Mouse (Mus musculus) cortical plate, adult 2 months (tissue): ENCODE results near the gene Sh2b1. TPM values are rescaled to one million over a fixed set of nuclear protein-coding genes. Genes with fewer than 3 reads are reported as not detected.
A peak's percentile ranks its signal among the peaks of the same experiment; 100 is the strongest.

Source experiments
- H3K27ac ChIP-seq: fragments of 200-500 bp; 2 replicates; pipeline ENCODE4 v1.5.1; 2012; ENCODE audit warnings: low read length, control low read depth, inconsistent platforms; ENCODE audit not compliant: insufficient read depth
- H3K4me1 ChIP-seq: fragments of 200-500 bp; 2 replicates; pipeline ENCODE4 v1.6.1; 2011; ENCODE audit warnings: low read length; ENCODE audit not compliant: control insufficient read depth, insufficient read depth
- H3K4me3 ChIP-seq: fragments of 200-500 bp; 2 replicates; pipeline ENCODE4 v1.5.1; 2011; ENCODE audit warnings: mild to moderate bottlenecking, low read length, control low read depth; ENCODE audit not compliant: insufficient read depth
- CTCF ChIP-seq: fragments of 200-500 bp; IDR thresholded peaks from 2 replicates; pipeline ENCODE4 v1.5.1; 2011; ENCODE audit warnings: mild to moderate bottlenecking, control low read depth, low read length; ENCODE audit not compliant: insufficient read depth; ENCODE audit errors: extremely low read depth
- POLR2A ChIP-seq: fragments of 200-500 bp; IDR thresholded peaks from 2 replicates; pipeline ENCODE4 v1.6.1; 2011; ENCODE audit warnings: mild to moderate bottlenecking, low read length, control low read depth; ENCODE audit not compliant: insufficient read depth; ENCODE audit errors: extremely low read depth
- polyA plus RNA-seq: library from polyadenylated mRNA; depleted of rRNA; stranded (reverse); fragments of >200 nt; gene quantifications from 2 replicates; pipeline ENCODE4 v1.2.3, GENCODE M21; 2012

Gene Sh2b1
- polyA plus RNA-seq, 1 experiment: 63.7 TPM

DNA sequence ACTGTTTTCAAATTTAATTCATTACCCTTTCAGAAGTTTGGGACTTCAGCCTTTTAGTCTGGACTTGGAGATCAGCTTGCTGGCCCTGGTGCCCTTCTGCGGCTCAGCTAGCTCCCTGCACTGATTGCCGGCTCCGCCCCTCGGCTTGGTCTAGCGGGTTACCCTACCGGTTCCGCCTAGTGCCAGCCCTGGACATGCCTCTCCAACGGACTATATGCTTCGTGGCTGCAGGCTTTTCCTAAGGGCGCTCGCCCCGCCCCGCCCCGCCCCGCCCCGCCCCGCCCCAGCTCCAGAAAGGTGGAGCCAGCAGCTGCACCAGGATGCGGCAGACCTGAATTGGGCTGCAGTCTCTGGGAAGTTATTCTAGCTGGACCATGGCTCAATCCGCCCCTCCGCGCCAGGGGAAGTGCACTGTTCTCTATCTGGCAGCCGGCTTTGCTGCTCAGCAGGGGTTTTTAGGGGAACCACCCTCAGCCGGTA, 7.2 kb upstream of the Sh2b1 start:
- no peak for TF ChIP-seq CTCF
- peak; percentile 35; the same call in 1 of the 2 replicates for TF ChIP-seq POLR2A
- Histone ChIP-seq H3K4me1 (no peaks in the 10 kb centered on the region), H3K27ac (peak overlapping the region; percentile 39; the same call in 1 of the 2 replicates), H3K4me3 (peak overlapping the region; percentile 20)

DNA sequence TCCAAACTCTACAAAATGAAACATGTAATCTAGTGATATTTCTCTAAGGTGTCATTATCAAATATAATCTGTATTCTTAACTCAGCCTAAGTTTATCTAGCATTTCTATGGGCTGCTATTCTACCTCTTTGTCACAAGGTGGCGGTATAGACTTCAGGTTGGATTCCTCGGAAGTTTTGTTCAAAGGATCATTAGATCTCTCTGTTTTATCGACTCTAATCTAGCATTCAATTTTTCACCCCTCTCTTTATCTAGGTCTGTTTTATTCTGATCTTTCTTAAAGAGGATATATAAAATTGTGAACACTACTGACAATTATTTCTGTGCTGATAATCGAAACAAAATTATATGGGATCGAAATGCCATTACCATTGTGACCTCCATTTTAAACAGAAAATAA, 6.5 kb upstream of the Sh2b1 start:
- TF ChIP-seq CTCF (no peak), POLR2A (no peak)
- no peaks in the 10 kb centered on the region for H3K4me1 ChIP-seq
- H3K4me3 ChIP-seq: no peak overlapping the region; the same call in 1 of the 2 replicates
- H3K27ac ChIP-seq: no peak overlapping the region

DNA sequence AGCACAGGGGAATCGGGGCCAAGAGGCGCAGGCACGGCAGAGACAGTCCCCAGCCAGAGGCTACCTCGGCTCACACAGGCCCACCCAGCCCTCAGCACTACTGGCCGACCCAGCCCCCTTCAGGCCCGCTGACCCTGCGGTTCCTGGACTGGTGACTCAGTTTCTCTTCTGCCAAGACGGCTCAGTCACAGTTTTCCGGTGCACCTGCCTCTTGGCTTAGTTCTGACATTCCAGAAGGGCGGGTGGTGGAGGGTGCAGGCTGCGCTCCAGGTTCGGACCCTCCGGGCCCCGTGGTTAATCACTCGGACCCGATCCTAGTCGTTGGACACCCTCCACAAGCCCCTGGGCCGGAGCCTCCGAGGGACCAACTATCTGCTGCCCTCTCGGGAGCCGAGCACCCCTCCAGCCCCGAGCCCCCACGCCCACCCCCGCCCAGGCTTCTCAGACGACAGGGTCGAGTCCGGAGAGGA, 703 bp downstream of the Sh2b1 start:
- Histone ChIP-seq H3K4me1 (no peaks in the 10 kb centered on the region), H3K4me3 (peak overlapping the region; percentile 75), H3K27ac (no peak overlapping the region)
- no peak for TF ChIP-seq POLR2A
- TF ChIP-seq CTCF: no peak

DNA sequence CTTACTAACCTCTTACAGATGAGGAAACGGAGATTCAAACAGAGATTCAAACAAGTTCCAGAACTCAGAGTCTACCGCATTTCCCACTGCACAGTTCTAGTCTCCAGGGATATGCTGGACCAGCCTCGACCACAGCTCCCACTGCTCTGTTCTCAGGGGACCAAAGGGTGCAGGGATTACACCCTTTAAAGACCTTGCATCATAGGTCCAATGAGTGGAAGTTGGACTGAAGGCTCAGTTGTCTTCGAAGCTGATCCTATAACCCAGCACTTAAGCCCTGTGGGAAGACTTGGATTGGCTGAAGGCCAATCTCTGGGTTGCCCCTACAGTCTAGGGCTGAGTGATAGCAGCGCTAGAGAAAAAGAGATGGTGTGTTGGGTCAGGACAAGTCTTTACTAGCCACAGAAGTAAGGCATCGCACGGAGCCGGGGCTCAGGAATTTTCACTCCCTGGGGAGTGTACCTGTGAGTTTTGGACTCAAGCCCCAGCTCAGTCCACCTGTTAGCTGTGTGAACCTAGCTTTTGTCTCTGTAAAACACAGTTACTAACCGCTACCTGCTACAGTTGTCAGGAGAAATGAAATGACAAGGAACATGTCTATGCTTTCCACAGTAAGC, 1.6 kb downstream of the Sh2b1 start:
- Histone ChIP-seq H3K27ac (no peak overlapping the region), H3K4me3 (peak overlapping the region; percentile 75), H3K4me1 (no peaks in the 10 kb centered on the region)
- no peak for TF ChIP-seq POLR2A
- no peak for TF ChIP-seq CTCF

DNA sequence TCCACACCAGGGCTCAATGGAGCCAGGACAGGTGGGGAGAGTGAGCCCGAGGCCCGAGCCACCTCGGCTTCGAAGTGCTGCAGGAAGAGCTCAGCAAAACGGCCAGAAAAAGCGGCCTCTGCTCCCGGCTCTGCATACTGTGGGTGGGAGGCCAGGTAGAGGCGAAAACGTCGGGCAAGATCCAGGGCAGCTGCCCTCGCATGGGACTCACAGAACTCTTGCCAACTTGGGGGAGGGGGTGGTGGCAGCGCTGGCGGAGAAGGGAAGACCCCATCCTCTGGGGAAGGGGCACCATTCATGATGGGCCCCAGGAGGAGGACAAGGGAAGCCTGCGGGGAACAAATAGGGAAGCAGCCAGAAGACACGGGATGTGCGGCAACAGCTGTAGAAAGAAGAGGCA, 2.5 kb downstream of the Sh2b1 start:
- H3K4me3 ChIP-seq: no peak overlapping the region
- TF ChIP-seq CTCF: no peak
- no peak for TF ChIP-seq POLR2A
- no peaks in the 10 kb centered on the region for H3K4me1 ChIP-seq
- no peak overlapping the region for H3K27ac ChIP-seq

DNA sequence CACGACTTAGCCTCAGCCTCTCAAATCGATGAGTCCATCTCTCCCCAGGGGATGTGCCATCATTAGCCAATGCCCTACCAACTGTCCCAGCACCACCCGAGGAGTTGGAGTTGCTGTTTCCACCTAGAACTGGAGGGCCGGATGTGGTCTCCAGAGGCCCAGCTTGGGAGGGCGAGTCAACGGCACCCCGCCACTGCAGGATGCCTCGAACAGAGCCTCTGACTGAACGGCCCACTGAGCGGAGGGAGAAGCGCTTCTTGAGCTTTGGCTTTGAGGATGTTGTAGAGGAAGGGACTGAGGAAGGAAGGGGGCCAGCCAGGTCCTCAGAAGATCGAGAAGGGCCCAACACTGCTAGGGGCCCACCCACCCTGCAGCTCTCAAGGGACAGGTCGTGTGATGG, 2.9 kb downstream of the Sh2b1 start:
- no peak overlapping the region for H3K4me3 ChIP-seq
- no peaks in the 10 kb centered on the region for H3K4me1 ChIP-seq

DNA sequence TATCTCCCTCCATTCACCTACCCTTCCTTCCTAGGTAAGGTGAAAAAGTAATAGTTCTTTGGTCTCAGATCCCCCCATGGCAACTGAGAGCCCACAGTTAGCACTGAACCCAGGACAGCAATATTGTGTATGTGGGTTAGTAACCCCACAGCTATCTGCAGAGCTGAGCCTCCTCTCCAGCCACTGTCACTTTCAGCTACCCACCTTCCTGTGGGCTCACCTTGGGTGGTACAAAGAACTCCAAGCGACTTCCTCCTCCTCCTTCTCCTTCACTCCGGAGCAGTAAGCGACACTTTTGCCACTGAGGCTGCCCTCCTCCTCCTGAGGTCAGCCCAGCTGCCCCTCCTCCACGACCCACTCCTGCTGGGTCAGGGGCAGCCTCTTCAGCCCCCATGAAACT, 3.4 kb downstream of the Sh2b1 start:
- H3K27ac ChIP-seq: no peak overlapping the region
- TF ChIP-seq POLR2A (no peak), CTCF (no peak)
- no peaks in the 10 kb centered on the region for H3K4me1 ChIP-seq
- no peak overlapping the region for H3K4me3 ChIP-seq

More for the DNA sequence above, 2.9 kb downstream of the Sh2b1 start:
- no peak for TF ChIP-seq POLR2A
- no peak for TF ChIP-seq CTCF
- no peak overlapping the region for H3K27ac ChIP-seq

DNA sequence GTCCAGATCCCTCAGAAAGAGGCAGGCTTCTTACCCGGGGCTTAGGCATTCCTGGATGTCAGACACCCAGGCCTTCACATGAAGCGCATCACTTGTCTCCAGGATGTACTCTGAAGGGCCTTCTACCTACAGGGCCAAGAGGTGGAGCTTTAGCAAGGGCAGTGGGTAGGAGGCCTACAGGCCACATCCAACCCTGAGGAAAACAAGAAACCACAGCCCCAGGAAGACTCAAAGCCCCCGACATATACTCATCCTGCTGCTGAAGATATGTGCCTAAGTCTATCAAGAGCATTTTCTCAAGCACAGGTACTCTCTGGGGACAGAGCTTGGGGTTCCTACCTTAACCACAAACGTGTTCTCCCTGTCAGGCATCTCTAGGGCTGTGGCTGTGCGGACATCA, 3.9 kb downstream of the Sh2b1 start:
- H3K27ac ChIP-seq: no peak overlapping the region
- H3K4me3 ChIP-seq: no peak overlapping the region
- no peaks in the 10 kb centered on the region for H3K4me1 ChIP-seq
- TF ChIP-seq POLR2A (no peak), CTCF (no peak)

DNA sequence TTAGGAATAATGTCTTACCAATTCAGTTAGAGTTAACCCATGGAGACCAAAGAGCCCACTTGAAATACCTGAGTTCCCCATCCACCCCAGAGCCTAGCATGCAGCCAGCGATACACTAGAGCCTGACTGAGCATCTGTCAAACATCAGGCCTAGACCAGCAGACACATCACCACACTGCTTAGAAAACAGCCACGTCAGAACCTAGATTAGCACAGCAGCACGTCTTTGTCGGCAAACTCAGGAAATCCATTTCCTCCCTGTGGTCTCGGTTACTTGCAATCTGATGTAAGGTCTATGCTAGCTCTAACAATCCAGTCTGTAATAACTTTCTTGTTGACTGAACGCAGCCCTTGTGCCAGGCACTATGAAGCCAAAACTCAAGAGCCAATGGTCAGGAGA, 5.1 kb downstream of the Sh2b1 start:
- TF ChIP-seq POLR2A: no peak
- no peak for TF ChIP-seq CTCF
- no peaks in the 10 kb centered on the region for H3K4me1 ChIP-seq
- H3K27ac ChIP-seq: no peak overlapping the region

More for the DNA sequence above, 5.1 kb downstream of the Sh2b1 start:
- H3K4me3 ChIP-seq: no peak overlapping the region
